Mouse (Mus musculus): Measurements from ENCODE around the gene Plac9b. TPM values are rescaled to one million over a fixed set of nuclear protein-coding genes. Genes with fewer than 3 reads are reported as not detected.
"Not testable (repeated sequence)": the region's sequence is repeated elsewhere in the genome, so short reads cannot be mapped to it uniquely, and the experiment has no call there.

Gene Plac9b
- not detected in 2 replicates for total RNA-seq (2015)
- total RNA-seq (2017), result not detected in 2 replicates

- not testable (repeated sequence) for ATAC-seq (replicated peaks; ENCODE audit: poor library complexity)
Observed at GRCm38 (mm10) chr14:26182380-26182779, at the start of gene Plac9b. Gene Plac9b, minus strand, starts transcription at chr14:26182480.

DNA sequence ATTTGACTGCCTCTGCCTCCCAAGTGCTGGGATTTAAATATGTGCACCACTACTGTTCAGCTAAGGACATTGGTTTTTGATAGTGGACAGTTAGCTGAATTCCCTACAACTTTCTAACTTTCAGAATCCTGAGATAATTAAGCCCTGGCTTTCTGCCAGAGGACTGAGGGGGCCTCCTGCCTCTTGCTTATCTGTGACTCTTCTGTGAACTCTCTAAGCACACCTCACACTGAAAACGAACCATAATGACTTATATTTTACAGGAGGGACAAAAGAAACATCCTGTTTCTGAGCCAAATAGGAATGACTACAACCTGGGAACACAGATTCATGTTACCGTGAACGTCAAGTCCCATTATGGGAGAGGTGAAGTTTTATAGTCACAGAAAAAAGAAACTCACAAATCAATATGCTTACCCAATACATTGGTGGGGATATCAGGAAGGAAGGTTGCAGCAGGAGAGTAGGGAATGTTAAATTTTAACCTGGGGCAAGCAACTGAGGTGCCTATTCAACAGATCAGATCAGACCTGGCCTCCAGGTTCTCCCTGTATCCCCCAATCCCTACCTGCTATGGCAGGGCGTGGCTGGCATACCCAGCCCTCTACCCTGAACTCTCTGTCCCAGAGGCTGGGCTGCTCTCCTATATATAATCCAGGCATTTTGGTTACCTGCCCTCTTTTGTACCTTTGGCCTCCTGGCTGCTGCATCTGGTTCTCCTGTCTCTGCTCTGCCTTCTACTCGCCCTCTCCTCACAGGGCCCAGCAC, 34.1 kb upstream of the Plac9b start:
- ATAC-seq (replicated peaks; ENCODE audit: poor library complexity), result not testable (repeated sequence)

DNA sequence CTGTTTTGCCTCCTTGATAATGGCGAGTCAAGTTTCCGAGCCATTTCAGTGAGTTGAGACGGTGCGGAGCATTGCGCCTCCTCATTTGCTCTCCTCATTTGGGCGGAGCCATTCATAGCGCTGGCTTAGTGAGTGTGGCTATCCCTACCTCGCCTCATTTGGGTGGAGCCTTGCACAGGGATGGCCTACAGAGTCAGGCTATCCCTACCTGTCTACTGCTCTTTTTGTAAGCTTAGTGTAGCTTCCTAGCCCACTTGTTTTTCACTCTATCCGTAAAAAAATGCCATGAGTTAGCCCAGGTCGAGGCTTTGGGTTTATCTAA, 24.6 kb upstream of the Plac9b start, which contains the start of gene Tmem254b:
TSS of gene Tmem254b (minus strand) at position 116 of the 322 bp plus-strand sequence.
- peak; percentile 94 for ATAC-seq (replicated peaks; ENCODE audit: poor library complexity)

DNA sequence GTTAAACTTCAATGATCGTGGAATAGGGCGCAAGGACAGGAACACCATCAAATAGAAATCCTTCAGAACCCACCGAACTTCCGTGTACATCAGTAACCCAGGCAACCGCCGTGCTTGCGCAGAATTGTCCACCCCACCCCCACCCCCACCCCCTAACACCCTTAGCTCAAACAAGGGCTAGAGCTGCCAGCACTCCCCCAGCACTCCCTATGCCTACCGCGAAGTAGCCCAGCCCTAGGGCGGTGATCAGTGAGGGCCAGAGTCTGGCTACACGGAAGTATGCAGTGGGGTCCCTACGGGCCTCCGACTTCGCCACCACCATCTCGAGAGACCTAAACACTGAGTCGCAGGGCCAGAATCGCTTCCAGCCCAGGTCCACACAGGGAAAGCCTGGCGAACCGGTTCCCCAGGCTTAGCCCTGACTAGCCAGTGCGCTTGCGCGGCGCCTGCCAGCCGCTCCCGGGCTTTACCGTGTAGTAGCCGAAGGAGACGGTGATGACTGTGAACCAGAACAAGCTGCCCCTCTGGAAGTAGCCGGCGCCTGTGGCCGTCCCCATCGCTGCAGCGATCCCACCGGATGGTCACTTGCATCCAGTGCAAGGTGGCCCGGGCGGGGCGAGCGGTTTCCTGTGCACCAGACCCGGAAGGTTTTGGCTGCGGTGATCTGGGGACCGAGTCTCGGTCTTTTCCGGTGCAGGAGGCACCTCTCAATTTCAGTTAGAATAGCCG, 24.1 kb upstream of the Plac9b start:
- ATAC-seq (replicated peaks; ENCODE audit: poor library complexity), result peak; percentile 82

DNA sequence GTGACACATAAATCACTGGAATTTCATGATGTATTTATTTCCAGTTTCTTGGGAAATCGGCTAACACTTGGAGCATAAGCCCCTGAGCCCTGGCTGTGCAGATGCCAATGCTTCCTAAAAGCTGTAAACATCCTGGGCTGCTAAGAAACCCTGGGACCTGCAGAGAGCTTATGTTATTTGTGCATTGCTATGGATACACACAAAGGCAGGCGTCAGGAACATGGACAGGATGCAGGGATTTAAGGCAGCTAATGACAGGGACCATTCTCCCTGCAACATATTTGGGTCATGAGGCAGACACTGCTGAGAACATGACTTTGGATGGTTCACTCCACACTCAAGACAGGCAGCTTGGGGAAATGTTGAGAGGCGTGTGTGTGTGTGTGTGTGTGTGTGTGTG, 15.6 kb upstream of the Plac9b start:
- ATAC-seq (replicated peaks; ENCODE audit: poor library complexity), result not testable (repeated sequence)

GRCm38 (mm10) chr14:26188361-26188760, 6.1 kb upstream of the Plac9b start:
- ATAC-seq (replicated peaks; ENCODE audit: poor library complexity), result not testable (repeated sequence)

DNA sequence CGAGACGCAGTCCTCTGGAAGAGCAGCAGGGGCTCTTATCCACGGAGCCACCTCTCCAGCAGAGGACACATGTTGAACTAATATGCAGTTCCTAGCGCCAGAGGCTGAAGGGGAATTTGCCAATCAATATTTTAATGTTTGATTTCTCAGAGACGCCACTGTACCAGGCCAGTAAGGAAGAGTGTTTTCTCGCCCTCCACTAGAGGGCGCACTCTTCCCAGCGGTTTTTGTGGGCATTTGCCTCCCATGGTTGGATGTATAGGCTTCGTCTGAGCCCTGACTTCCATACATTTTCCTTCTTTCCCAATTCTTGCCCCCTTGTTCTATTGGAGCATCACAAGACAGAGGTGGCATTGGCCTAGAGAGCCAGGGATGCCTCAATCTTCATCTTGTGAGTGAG, 4.4 kb upstream of the Plac9b start:
- peak; percentile 69 for ATAC-seq (replicated peaks; ENCODE audit: poor library complexity)

DNA sequence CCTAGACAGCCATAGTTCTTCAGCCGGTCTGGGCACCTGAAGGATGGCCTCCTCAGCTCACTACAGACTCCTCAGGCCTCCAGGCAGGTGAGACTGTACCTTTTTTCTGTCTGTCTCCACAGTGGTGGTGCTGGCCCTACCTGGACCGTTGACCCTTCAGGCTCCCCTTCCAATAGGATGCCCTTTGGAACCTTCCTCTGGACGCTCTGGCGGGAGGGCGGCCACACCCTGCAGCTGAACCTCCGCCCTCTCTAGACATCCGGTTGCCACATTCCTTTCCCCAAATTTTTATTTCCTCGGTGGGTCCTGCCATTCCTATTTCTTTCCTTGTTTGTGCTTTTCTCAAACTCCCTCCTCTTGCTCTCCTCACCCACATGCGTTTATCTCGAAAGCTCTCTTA, 620 bp downstream of the Plac9b start:
- ATAC-seq (replicated peaks; ENCODE audit: poor library complexity), result not testable (repeated sequence)

DNA sequence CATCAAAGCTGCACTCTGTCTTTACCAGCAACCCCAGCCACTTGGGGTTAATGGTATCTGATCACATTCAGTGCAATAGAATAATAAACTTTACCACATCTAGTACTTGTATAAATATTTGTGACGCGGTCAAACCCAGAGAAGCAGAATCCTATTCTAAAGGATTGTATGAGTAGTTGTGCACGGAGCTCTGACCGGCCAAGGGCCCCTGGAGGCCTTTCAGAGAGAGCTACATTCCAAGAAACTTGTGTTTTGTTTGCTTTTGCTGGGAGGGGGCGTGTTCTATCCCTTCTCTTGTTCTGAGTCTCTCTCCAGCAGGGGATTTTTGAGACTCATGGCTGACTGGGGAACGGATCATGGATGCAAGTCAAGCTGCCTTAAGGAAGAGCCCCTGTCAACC, 7.3 kb downstream of the Plac9b start:
- ATAC-seq (replicated peaks; ENCODE audit: poor library complexity), result not testable (repeated sequence)

DNA sequence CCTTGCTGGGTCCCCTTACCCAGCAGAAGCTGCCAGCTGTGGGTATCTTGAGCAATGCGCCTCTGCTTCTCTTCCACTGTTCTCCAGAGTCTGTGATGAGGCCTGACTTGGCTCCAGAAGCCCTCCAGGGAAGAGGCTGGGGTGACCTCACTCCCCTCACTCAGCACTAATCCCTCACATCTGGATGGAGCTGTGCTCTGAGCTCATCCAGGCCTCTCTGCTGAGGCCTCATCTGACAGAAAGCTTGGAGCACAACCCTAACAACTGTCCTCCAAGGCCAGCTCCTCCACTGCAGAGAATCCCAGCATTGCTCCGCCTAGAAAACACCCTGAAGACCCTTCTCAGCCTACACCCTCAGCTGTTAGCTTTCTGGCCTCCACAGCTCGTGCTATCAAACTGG, 8.3 kb downstream of the Plac9b start:
- not testable (repeated sequence) for ATAC-seq (replicated peaks; ENCODE audit: poor library complexity)

DNA sequence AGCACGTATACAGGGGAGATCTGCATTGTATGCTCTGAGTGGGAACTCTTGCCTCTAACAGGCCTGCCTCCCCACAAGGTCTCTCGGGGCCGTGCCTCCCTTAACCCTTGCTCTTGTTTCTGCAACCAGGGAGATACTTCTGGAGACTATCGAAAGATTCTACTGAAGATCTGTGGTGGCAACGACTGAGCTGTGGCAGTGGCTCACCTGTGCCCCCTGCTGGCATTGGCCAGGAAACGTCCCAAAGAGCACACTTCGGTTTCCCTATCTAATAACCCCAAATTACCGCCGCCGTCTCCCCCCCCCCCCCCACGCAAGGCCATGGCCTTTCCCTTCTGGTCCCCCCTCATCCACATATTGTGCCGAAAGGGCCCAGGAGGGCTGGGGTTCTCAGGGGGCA, 17.0 kb downstream of the Plac9b start:
- ATAC-seq (replicated peaks; ENCODE audit: poor library complexity), result peak; percentile 89

- ATAC-seq (replicated peaks; ENCODE audit: poor library complexity), result not testable (repeated sequence)
Observed at GRCm38 (mm10) chr14:26162423-26162822, 19.9 kb downstream of the Plac9b start.

DNA sequence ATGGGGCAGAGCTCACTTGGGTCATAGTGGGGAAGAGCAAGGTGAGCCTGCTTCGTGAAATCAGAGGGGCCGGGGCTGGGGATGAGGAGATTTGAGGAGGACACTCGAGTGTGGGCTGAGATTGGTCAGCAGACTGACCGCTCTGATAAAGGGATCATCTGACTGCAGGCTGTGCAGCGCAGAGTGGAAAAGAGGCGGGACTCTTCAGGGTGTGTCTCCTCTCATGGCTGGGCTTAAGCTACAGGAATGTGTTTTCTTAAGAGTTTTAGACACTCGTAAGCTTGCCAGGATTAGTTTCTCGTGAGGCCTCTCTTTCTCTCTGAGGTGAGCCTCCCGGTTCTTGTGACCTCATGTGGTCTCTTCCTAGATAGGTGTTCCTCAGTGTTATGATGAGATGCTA, 21.1 kb downstream of the Plac9b start:
- not testable (repeated sequence) for ATAC-seq (replicated peaks; ENCODE audit: poor library complexity)

DNA sequence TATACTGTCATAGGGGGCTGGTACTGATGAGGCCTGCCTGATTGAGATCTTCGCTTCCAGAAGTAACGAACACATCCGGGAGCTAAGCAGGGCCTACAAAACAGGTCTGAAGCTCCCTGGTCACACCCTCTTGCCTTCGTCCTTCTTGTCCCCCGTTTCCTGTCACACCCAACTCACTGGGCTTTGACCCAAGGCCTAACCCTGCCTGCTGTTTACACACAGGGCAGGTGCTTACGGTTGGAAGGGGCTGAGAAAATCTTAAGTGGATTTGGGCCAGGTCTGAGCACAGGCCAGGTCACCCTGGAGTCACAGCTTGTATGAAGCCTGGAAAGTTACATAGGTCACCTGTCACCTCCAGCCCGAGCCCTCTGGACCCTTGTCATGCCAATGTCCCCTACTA, 26.2 kb downstream of the Plac9b start:
- not testable (repeated sequence) for ATAC-seq (replicated peaks; ENCODE audit: poor library complexity)

GRCm38 (mm10) chr14:26147095-26147494, 35.2 kb downstream of the Plac9b start:
- not testable (repeated sequence) for ATAC-seq (replicated peaks; ENCODE audit: poor library complexity)

DNA sequence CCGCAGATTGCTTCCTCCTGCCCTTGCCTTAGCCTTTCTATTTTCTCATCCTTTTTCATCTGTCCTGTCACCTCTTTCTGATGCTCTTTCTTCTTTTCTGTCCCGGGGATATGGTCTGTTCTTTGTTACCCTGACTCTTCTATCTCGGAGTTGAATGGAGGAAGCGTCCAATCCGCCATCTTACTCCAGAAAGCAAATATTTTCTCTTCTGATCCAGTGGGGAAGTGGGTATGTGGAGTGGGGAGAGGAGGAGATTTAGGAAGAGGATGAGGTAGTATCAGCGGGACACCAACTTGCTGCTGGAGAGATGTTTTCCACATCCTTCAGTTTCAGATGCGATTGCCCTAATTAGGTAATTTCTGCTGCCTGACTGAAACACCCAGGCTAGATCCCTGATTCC, 63.2 kb downstream of the Plac9b start:
- ATAC-seq (replicated peaks; ENCODE audit: poor library complexity), result not testable (repeated sequence)

DNA sequence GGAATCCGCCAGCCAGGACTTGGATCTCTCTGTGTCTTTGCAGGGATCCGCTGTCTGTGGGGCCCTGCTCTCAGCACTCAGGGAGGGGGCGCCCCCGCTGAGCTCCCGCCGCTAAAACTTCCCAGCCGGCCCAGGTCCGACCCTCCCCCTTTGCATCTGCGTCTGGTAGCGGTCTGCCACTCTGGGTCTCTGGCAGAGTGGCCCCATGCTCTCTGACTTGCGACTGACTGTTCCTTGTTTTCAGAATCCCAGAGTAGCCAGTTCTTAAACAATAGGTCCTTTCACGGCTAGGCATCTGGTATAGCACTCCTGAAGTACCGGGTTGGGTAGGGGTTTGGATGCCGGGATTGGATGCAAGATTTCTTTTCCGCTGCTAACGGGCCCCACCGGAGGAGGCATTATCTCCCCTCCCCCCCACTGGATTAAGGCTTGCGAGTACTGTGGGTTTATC, 63.7 kb downstream of the Plac9b start:
- not testable (repeated sequence) for ATAC-seq (replicated peaks; ENCODE audit: poor library complexity)

GRCm38 (mm10) chr14:26118150-26118549, 64.1 kb downstream of the Plac9b start, which contains the start of gene Duxbl2:
Gene Duxbl2, plus strand, starts transcription at chr14:26118349.
- not testable (repeated sequence) for ATAC-seq (replicated peaks; ENCODE audit: poor library complexity)

All from megakaryocyte progenitor cell, adult 5-6 weeks (primary cell).